Mouse (Mus musculus): ENCODE measurements around the gene Lsm14b. TPM values are rescaled to one million over a fixed set of nuclear protein-coding genes. Genes with fewer than 3 reads are reported as not detected.

Gene Lsm14b
- polyA plus RNA-seq, 1 experiment from 2014 or later = 1.7 TPM

- Histone ChIP-seq H3K9ac (replicated peaks) (no peak overlapping the region), H3K36me3 (replicated peaks; ENCODE audit: insufficient read depth, low read length) (peaks cover 9% of the 10 kb centered on the region), H3K4me1 (ENCODE audit: insufficient read depth) (no peaks in the 10 kb centered on the region), H3K4me3 (ENCODE audit: low read depth, low read length) (no peak overlapping the region), H3K4me2 (ENCODE audit: low read depth, low read length) (no peak overlapping the region), H3K27ac (ENCODE audit: low read depth) (no peak overlapping the region), H3K27me3 (ENCODE audit: insufficient read depth, low read length) (no peaks in the 10 kb centered on the region), H3K9me3 (ENCODE audit: low read length) (no peaks in the 10 kb centered on the region)
- WGBS (ENCODE audit: insufficient replicate concordance) = 91% methylated on average over 9 of the region's 9 CpGs
- ATAC-seq (no peak), DNase-seq (no peak)
- TF ChIP-seq CTCF (IDR thresholded peaks at IDR 0.05; ENCODE audit: low read depth) (no peak), EP300 (IDR thresholded peaks at IDR 0.05; ENCODE audit: low read depth) (no peak)
These were observed 28.2 kb downstream of the Lsm14b start for GRCm38 (mm10) chr2:180053001-180053400.

GRCm38 (mm10) chr2:180063338-180064131 is 38.7 kb downstream of the Lsm14b start:
- DNase-seq (no peak), ATAC-seq (no peak)
- H3K27me3 ChIP-seq (ENCODE audit: insufficient read depth, low read length) = no peaks in the 10 kb centered on the region
- H3K27ac ChIP-seq (ENCODE audit: low read depth) = no peak overlapping the region
- no peaks in the 10 kb centered on the region for H3K4me1 ChIP-seq (ENCODE audit: insufficient read depth)
- 85% methylated on average over 11 of the region's 11 CpGs for WGBS (ENCODE audit: insufficient replicate concordance)
- H3K4me2 ChIP-seq (ENCODE audit: low read depth, low read length) = no peak overlapping the region
- TF ChIP-seq CTCF (IDR thresholded peaks at IDR 0.05; ENCODE audit: low read depth) (no peak), EP300 (IDR thresholded peaks at IDR 0.05; ENCODE audit: low read depth) (no peak)
- H3K4me3 ChIP-seq (ENCODE audit: low read depth, low read length) = no peak overlapping the region
- no peaks in the 10 kb centered on the region for H3K9me3 ChIP-seq (ENCODE audit: low read length)
- H3K36me3 ChIP-seq (replicated peaks; ENCODE audit: insufficient read depth, low read length) = peaks cover 29% of the 10 kb centered on the region
- H3K9ac ChIP-seq (replicated peaks) = no peak overlapping the region

- ATAC-seq = peak; percentile 68
- peak overlapping the region; percentile 74 for H3K27ac ChIP-seq (ENCODE audit: low read depth)
- peak overlapping the region; percentile 91 for H3K4me2 ChIP-seq (ENCODE audit: low read depth, low read length)
- WGBS (ENCODE audit: insufficient replicate concordance) = 26% methylated on average over 20 of the region's 20 CpGs
- no peaks in the 10 kb centered on the region for H3K27me3 ChIP-seq (ENCODE audit: insufficient read depth, low read length)
- H3K4me1 ChIP-seq (ENCODE audit: insufficient read depth) = peaks cover 12% of the 10 kb centered on the region
- peak overlapping the region; percentile 75 for H3K9ac ChIP-seq (replicated peaks)
- no peak for DNase-seq
- TF ChIP-seq EP300 (IDR thresholded peaks at IDR 0.05; ENCODE audit: low read depth) = no peak
- no peak for TF ChIP-seq CTCF (IDR thresholded peaks at IDR 0.05; ENCODE audit: low read depth)
- no peaks in the 10 kb centered on the region for H3K9me3 ChIP-seq (ENCODE audit: low read length)
- peak overlapping the region; percentile 78 for H3K4me3 ChIP-seq (ENCODE audit: low read depth, low read length)
- H3K36me3 ChIP-seq (replicated peaks; ENCODE audit: insufficient read depth, low read length) = 0 out of 2 replicates have a peak, but pooled peaks cover 7% of the 10 kb centered on the region
These were observed 45.1 kb downstream of the Lsm14b start for GRCm38 (mm10) chr2:180069770-180070480.

- peaks cover 12% of the 10 kb centered on the region for H3K4me1 ChIP-seq (ENCODE audit: insufficient read depth)
- WGBS (ENCODE audit: insufficient replicate concordance) = 6% methylated on average over 58 of the region's 58 CpGs
- 0 out of 2 replicates have a peak, but pooled peaks cover 7% of the 10 kb centered on the region for H3K36me3 ChIP-seq (replicated peaks; ENCODE audit: insufficient read depth, low read length)
- ATAC-seq = peak; percentile 98
- H3K4me2 ChIP-seq (ENCODE audit: low read depth, low read length) = peak within 1 kb of the TSS; percentile 91
- H3K9ac ChIP-seq (replicated peaks) = peak within 1 kb of the TSS; percentile 75
- H3K4me3 ChIP-seq (ENCODE audit: low read depth, low read length) = peak within 1 kb of the TSS; percentile 78
- no peaks in the 10 kb centered on the region for H3K27me3 ChIP-seq (ENCODE audit: insufficient read depth, low read length)
- no peaks in the 10 kb centered on the region for H3K9me3 ChIP-seq (ENCODE audit: low read length)
- peak within 1 kb of the TSS; percentile 74 for H3K27ac ChIP-seq (ENCODE audit: low read depth)
- TF ChIP-seq EP300 (IDR thresholded peaks at IDR 0.05; ENCODE audit: low read depth) (no peak), CTCF (IDR thresholded peaks at IDR 0.05; ENCODE audit: low read depth) (no peak)
- DNase-seq = peak; percentile 95
These were observed 46.0 kb downstream of the Lsm14b start, which contains the start of gene Mtg2 for GRCm38 (mm10) chr2:180070481-180071453. Gene Mtg2 (plus strand): TSS chr2:180070588.

- no peak for ATAC-seq
- Histone ChIP-seq H3K4me1 (ENCODE audit: insufficient read depth) (peaks cover 12% of the 10 kb centered on the region), H3K9ac (replicated peaks) (no peak overlapping the region), H3K27me3 (ENCODE audit: insufficient read depth, low read length) (no peaks in the 10 kb centered on the region), H3K4me2 (ENCODE audit: low read depth, low read length) (no peak overlapping the region), H3K4me3 (ENCODE audit: low read depth, low read length) (no peak overlapping the region), H3K36me3 (replicated peaks; ENCODE audit: insufficient read depth, low read length) (0 out of 2 replicates have a peak, but pooled peaks cover 7% of the 10 kb centered on the region), H3K27ac (ENCODE audit: low read depth) (no peak overlapping the region), H3K9me3 (ENCODE audit: low read length) (no peaks in the 10 kb centered on the region)
- TF ChIP-seq EP300 (IDR thresholded peaks at IDR 0.05; ENCODE audit: low read depth) = no peak
- TF ChIP-seq CTCF (IDR thresholded peaks at IDR 0.05; ENCODE audit: low read depth) = no peak
- 78% methylated on average over 2 of the region's 2 CpGs for WGBS (ENCODE audit: insufficient replicate concordance)
- DNase-seq = no peak
These were observed 46.9 kb downstream of the Lsm14b start for GRCm38 (mm10) chr2:180071671-180072070.

Data from liver, postnatal 0 days (tissue).